Mouse (Mus musculus) T-cell, adult 2 months (primary cell): ENCODE measurements around the gene Palm.

Experiments
- DNase-seq: peaks from one replicate; pipeline ENCODE4 v3.0.0; 2022; ENCODE audit warnings: low spot score

The Palm gene

DNA sequence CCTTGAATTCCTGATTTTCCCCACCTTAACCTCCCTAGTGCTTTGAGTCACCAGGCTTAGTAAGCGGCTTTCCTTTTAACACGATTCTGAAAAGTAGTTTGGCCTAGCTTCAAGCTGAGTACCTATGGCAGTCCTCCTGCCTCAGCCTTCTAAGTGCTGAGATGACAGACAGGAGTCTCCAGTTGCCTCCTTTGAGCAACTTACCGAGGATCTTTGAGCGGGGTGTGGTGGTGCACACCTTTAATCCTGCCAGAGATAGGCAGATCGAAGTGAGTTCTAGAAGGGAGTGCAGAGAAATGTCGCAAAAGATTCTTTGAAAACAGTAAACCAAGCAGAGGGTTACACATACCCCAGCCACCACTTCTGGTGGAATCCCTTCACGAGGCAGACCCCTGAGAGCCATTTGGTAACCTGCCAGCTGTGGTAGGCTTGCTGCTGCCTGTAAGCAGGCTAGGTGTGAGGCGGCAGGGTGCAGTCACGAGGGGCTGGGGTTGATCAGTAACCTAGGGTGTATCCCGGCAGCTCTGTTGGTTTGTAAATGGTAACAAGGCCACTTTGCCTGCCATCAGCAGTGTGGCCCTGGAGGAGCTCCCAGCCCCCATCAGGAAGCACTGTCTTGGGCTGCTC lies 62.3 kb downstream of the Palm start:
- peak; percentile 70 for DNase-seq

DNA sequence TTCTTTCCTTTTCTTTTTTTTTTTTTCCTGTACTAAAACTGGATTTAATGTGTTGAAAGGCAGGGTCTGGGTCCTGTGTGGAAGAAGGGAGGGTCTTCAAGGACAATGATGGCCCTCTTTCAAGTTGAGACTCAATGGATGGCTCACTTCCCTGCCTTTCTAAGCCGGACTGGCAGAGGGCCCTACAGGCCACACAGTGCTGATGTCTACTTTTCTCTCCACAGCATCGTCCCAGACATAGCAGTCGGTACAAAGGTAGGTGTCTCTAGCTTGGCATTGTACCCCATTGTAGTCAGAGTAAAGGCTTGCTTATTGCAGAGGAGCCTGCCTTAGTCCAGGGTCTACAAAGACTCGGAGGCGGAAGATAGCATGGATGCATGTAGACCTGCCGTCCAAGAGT lies 62.9 kb downstream of the Palm start:
- no peak for DNase-seq

DNA sequence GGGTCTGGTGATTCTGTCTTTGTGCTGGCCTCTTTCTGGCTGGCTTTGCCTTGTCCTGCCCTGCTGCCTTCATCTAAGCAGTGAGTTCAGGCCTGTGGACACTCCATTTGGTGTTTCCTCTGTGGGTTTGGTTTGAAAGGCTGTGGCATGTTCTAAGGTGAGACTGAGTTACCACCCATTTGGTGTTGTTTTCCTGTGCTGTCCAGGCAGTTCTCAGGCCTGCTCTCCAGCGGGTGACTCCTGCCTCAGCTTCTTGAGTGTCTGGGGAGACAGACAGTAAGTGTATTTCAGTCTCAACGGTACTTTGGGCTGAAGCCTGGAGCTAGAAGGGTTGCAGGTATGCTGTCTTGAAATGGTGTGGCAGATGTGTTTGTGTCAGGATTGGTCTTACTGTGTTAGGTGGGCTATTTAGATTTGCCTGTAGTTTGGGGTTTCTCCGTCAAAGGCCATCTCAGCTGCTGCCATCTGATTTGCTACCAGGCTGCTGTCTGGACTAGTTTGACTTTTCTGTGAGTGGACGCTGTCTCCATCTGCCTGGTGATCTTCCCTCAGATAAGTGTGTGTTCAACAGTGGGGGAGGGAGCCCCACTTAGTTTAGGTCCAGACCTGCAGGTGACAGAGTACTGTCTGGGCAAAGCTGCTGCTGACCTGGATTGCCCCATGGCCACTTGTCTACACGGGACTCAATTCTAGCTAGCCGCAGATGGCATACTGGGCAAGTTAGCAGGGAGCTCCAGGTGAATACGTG lies 63.5 kb downstream of the Palm start:
- no peak for DNase-seq

DNA sequence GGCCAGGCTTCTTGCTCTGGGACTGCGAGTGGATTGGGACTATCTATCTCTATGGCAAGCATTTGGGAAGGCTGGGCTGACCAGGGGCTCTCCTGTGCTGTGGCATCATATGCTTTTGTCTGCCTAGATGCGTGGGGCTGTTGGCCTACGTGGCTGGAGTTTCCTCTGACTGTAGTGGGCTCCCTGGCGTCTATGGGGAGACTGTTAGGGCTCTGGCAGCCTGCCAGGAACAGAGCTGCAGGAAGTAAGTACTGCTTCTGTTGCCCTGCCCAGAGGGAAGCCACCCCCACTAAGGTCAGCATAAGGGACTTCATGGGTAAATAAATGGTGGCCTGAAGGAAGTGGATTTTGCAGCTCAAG lies 64.1 kb downstream of the Palm start:
- peak; percentile 60 for DNase-seq

DNA sequence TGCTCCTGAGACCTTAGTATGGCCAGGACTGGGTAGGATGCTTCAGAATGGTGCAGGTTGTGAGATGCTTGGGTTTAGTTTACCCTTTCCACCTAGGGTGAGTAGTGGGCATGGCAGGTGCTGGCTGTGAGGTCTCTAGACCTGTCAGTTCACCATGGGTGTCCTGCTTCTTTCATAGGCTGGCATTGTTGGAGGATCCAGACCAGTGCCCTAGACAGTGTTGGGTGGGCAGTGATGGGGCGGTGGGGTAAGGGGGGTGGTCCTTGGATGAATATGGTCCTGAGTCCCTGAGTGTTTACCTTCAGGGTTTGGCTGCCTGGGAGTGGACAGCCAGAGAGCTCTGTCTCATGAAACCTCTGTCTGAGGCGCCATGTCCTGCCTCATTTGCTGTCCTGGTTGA lies 64.5 kb downstream of the Palm start:
- DNase-seq, result no peak

DNA sequence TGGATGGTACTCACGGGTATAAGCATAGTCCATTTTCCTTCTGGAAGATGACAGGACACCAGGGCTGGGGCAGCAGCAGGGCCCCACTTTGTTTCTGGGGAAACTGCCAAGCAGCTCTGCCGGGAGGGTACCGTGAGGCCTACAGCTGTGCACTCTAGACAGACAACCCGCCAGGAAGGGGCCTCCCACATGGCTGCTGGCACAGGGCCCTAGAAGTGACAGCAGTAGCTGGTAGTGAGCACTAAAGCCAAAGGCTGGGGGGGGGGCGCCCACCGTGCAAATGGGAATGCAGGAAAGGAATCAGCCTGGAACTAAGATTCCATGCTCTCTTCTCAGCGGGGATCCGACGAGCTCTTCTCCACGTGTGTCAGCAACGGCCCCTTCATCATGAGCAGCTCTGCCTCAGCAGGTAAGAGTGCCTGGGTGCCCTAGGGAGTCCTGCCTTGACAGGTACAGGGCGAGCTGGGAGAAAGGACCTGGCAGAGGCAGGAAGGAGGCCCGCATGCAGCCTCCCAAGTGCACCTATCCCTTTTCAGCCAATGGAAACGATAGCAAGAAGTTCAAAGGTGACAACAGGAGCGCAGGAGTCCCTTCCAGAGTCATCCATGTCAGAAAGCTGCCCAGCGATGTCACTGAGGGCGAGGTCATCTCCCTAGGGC lies 65.2 kb downstream of the Palm start:
- DNase-seq, result no peak

DNA sequence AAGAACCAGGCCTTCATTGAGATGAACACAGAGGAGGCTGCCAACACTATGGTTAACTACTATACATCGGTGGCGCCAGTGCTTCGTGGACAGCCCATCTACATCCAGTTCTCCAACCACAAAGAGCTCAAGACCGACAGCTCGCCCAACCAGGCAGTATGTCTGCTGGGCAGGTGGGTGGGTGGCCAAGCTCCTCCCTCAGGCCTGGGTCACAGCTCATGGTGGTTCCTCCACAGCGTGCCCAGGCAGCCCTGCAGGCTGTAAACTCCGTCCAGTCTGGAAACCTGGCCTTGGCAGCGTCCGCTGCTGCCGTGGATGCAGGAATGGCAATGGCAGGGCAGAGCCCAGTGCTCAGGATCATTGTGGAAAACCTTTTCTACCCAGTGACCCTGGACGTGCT lies 65.7 kb downstream of the Palm start:
- no peak for DNase-seq

DNA sequence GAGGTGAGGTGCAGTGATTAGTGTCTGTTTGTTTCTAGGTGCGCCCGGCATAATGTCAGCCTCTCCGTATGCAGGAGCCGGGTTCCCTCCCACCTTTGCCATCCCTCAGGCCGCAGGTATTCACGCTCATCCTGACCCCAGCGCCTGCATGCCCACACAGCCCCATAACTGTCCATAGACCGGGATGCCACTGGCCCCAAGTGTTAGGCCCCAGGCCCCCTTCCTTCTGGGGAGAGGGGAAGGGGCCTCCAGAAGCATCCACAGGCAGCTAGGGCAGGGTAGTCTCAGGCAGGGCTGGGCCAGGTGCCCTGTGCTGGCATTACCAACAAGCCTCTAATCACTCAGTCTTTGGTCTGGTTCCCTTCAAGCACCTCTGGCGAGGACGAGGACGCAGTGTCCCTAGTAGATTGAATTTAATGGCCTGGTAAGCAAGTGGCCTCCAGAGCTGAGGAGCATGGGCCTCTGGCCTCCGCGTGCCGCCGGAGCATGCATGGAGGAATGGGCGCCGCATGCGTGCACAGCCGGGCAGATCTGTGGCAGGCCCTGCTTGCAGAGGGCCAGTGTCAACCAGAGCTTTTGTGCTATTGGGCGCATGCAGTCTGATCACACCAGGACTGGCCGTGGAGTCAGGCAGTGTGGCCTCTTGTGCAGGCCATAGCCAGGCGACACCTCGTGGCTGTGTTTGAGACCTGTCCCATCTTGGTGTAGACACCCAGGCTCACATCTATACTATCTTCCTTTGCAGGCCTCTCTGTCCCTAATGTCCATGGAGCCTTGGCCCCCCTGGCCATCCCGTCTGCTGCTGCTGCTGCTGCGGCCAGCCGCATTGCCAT lies 66.9 kb downstream of the Palm start:
- DNase-seq, result no peak

DNA sequence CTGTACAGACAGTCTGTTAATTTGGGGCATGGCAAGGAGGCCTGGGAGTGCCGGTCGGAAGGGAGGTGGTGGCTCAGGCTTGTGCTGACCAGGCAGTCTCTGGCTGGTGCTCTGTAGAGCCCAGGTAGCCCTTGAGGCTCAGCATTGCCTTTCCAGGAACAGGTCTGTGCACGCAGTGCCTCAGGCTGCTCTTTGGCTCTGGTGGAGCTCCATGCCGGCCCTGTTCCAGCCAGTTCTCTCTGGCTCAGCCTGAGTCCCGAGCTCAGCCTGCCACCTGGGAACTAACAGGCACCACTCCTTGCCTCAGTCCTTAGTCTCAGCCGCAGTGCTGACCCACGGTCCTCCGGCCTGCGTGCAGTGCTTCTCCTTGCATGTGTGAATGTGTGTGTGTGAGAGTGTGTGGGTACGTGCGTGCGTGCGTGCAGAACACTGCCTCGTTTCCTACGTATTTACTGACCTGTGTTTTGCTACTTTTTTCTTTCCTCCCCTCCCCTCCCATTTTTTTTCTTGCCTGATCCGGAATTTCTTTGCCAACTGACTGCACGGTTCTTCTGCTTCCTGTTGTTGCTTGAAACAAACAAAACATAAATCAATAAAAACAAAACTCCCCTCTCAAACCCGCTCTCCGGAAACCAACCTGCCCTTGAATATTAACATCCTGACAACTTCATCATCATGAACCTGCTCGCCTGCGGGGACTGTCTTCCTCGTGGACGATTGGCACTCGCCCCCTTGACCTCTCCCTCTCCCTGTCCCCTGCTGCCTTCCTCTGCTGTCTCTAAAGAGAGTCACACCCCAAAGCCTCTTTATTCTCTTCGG lies 68.1 kb downstream of the Palm start:
- DNase-seq, result no peak

DNA sequence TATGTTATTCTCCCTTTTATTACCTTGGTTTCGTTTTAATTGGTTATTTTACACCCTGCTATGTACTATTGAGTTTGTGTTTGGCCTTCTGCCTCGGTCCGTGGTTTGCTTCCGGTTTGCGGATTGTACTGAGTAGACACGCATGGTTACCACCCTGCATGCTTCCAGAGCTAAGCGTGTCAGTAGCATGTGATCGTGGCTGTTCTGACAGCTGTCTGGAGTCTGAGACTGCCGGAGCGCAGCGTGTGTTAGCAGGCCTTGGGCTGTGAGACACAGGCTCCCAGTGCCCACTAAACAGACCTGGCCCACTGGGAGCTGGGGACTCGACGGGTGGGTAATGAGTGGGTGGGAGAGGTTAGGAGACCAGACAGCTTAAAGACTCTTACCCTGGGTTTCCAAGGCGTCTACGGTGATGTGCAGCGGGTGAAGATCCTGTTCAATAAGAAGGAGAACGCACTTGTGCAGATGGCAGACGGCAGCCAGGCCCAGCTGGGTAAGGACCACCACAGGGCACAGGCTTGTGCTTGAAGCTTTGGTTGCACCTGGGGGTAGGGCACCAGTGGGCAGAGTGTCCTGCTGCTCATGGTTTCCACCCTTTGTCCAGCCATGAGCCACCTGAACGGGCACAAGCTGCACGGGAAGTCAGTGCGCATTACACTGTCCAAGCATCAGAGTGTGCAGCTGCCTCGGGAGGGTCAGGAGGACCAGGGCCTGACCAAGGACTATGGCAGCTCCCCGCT lies 68.8 kb downstream of the Palm start:
- DNase-seq, result no peak

DNA sequence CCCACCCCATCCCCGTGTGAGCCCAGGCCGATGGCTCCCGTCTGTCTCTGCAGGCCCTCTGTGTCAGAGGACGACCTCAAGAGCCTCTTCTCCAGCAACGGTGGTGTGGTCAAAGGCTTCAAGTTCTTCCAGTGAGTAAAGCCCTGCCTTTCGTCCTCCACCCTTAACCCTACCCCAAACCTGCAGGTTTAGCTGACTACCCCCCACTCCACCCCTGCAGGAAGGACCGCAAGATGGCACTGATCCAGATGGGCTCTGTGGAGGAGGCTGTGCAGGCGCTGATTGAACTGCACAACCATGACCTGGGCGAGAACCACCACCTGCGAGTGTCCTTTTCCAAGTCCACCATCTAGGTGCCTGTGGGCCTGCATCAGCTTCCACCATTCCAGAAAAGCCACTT lies 69.6 kb downstream of the Palm start:
- no peak for DNase-seq

DNA sequence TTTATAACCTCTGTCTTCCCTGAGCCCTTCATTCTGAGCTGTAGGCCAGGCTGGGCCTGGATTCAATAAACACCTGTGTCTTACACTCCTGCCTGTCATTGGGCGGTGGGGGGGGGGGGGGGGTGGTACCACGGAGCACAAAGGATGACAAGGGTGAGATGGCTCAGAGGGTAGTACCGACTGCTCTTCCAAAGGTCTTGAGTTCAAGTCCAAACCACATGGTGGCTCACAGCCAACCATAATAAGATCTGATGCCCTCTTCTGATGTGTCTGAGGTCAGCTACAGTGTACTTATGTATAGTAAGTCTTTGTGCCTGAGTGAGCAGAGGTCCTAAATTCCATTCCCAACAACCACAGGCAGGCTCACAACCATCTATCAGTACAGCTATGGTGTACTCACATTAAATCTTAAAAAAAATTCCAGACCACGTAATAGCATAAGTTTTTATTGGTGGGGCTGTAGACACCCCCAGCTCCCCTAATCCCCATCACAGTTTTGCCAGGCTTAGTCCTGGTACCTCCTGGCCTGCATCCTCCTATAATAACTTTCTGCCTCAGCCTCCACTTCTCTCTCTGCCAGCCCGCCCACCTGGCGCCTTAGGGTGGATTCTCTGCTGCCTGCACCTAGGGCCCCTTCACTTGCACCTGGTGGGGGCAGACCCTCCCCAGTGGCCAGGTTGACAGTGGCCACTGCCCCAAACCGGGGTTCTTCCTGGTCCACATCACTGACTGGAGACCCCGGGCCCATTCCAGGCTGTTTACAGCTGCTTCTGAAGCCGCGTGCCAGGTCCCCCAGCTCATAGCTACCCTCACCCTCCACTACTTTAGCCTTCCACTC lies 71.2 kb downstream of the Palm start:
- DNase-seq, result no peak

DNA sequence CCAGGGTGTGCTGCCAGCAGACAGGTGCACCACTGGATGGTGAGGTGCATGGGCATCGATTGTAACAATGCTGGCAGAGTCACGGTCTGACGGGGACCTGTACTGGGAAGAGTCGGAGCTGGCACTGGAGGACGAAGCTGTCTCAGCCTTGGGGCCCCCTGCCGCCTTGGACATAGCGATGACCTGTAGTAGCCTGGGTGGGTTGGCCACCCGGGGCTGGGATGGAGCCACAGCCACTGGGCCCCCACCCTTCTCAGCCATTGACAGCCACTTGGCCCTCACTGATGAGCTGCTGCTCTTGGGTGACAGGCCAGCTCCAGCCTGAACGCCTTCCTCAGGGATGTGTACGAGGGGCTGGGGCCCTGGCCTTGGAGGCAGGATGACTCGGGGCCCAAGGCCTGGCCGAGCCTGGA lies 71.8 kb downstream of the Palm start:
- DNase-seq, result no peak

DNA sequence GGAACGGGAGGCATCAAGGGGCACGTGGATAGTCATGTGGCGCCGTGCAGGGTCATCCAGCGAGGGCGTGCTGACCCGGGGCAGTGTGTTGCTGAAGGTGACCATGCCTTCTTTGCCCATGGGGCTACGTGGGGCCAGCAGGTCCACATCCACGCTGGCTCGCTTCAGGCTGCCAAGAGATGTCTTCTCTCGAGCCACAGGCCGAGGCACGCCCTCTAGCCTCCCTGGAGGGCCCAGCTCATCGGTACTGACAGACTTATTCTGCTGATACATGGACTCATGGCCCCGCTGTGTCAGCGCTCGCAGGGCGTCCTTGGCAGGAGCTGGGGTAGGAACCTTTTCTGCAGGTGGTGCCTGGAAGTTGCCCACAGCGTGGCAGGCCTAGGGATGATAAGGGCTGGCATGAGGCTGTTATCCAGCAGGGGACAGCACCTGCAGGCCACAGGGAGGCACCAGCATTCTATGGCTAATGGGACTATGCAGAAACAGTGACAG lies 72.5 kb downstream of the Palm start:
- no peak for DNase-seq

DNA sequence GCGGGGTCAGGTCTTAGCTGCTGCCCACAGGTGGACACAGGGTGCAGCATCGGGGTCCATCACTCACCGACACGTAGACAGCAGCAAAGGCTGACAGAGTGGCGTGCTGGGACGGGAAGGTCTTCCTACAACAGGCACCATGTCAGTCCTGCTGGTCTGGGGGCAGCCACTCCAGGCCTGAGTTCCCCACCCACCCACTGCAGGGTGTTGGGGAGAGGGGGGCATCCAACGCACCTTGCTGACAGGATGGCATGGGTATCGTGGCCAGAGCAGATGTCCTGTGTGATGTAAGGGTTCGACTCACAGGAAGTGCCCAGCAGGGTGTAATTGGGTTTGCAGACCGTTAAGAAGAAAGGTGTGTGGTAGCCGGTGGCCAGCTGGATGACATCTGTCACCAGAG lies 73.2 kb downstream of the Palm start:
- no peak for DNase-seq
